Mouse (Mus musculus): ENCODE measurements around the gene Olfr1025-ps1.

The Olfr1025-ps1 gene

DNA sequence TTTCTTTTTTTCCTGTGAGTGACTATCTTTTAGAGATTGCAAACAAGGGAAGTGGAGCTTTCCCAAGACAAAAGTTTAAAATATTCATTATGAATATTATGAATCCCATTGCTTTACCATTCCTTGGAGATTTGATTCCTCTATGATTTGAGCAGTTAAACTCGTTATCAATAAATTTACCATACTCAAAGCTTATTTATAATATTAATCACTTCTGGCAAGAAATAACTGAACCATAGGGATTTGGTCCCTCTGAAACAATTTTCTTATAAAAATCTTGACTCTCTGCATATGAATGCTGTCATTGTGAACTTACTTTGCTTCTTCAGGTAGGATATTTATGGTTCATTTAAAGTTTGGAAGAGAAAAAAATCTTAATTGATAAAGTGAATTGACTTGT, at the start of gene Olfr1025-ps1:
Olfr1025-ps1 (plus strand) TSS at position 301 of the 400 bp plus-strand sequence.
- DNase-seq: no peak

DNA sequence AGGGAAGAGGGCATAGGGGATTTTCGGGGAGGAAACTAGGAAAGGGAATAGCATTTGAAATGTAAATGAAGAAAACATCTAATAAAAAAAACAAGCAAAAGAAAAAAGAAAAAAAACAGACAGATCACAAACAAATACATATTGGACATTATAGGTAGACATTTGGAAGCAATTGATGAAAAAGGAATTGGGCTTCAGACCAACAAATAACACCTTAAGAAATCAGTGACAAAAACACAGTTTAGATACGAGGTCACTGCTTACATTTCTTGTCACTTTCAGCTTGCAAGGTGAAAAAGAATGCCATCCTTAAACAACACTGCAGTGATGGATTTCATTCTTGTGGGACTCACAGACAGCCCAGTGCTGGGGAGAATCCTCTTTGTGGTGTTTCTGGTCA, 46.7 kb upstream of the Olfr1025-ps1 start, which contains the start of gene Olfr1022:
Olfr1022 (plus strand) TSS at position 301 of the 400 bp plus-strand sequence.
- no peak for DNase-seq

DNA sequence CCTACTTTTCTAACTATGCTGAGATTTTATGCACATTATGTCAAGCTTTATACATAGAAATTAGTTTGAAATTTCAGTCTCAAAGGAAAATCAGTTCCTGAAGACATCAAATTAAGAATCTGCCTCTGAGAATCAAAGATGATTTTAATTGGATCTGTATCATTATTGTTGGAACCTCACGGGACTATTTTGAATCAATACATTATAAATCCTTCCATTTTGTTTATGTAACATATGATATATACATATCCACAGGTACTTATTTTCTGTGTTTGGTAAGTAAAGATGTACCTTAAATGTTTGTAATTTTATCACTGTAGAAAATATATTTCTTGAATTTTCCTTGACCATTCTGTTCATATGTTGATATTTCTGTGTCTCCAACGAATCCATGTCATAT, 29.7 kb upstream of the Olfr1025-ps1 start, which contains the start of gene Olfr1023:
Olfr1023 (plus strand) TSS at position 301 of the 400 bp plus-strand sequence.
- DNase-seq: no peak

DNA sequence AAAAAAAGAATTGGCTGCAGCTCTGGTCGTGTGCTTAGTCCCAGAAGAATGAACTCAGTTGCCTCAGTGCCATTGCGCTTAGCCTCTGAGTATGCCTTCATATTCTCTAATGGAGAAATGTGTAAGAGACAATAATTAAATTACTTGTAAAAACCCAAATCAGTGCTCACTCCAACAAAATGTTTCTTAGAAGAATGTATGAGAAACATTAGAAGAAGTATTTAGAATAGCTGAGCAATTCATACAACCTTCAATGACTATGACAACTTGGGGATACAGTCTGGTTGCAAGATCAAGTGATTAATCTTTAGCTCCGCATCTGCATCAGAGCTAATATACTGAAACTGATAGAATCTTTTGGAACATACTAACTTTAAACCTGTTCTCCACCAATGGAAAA, 10.0 kb upstream of the Olfr1025-ps1 start, which contains the start of gene Olfr1024:
Olfr1024 (minus strand) TSS at position 101 of the 400 bp plus-strand sequence.
- DNase-seq: no peak

DNA sequence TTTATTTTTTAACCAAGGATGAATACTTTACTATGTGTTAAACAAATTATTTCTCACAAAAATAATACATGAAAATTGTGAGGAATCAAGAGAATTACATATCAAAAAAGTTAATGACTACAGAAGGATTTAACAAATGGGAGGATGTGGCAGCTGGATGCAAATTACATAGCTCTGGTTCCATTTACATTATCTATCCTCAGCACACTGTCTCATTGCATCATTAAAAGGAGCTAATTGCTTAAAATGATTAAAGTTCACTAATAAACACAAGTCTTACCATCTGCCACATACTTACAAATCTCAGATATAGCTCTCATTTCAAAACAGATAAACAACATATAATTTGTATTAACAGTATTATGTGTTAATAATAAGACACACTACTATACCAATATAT, 1.8 kb upstream of the Olfr1025-ps1 start:
- no peak for DNase-seq

DNA sequence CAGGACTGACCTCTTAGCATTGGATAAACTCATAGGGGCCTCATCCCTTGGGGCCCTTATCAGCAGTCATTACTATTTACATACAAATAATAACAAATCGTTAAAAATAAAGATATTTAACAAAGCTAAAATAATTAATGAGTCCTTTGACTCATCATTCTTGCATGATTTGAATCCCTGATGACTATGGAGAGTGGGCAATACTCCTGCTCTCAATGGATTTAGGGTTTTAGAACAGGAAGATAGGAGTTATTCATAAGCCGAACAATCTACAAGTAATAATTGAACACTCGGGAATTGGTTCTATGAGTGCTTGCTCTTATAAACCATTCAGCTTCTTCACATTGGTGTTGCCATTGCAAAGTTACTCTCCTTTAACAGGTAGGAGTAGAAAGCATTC, 6.3 kb downstream of the Olfr1025-ps1 start, which contains the start of gene Olfr1026:
Olfr1026 (plus strand) TSS at position 301 of the 400 bp plus-strand sequence.
- no peak for DNase-seq

DNA sequence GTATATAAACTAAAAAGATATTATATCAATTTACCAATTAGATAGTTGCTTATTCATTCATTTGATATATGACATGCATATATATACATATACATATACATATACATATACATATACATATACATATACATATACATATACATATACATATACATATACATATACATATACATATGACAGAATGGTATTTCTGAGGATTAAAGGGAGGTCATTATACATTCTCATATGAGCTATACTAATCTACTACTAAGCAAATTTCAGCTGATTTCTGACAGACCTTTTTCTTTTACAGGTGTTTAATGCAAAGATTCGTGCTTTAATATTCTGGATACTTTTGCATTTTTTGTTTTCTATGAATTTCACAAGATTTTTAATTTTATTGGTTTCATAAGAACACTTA, 35.1 kb downstream of the Olfr1025-ps1 start, which contains the start of gene Olfr1028:
Olfr1028 (plus strand) TSS at position 301 of the 400 bp plus-strand sequence.
- no peak for DNase-seq
